Mouse (Mus musculus) liver, embryonic 14.5 days (tissue): ENCODE results near the gene Itpka.

Source experiments
- CTCF ChIP-seq: IDR thresholded peaks from 2 replicates; pipeline ENCODE4 v1.5.1; 2016; ENCODE audit warnings: antibody characterized with exemption, low read depth, control low read depth
- EP300 ChIP-seq: IDR thresholded peaks from 2 replicates; pipeline ENCODE4 v1.6.1; 2016; ENCODE audit warnings: antibody characterized with exemption, low read depth

GRCm38 (mm10) chr2:119737124-119737523 lies 5.0 kb upstream of the Itpka start:
- TF ChIP-seq EP300 (no peak), CTCF (no peak)
